Mouse (Mus musculus): ENCODE results near the gene Banf2.

DNA sequence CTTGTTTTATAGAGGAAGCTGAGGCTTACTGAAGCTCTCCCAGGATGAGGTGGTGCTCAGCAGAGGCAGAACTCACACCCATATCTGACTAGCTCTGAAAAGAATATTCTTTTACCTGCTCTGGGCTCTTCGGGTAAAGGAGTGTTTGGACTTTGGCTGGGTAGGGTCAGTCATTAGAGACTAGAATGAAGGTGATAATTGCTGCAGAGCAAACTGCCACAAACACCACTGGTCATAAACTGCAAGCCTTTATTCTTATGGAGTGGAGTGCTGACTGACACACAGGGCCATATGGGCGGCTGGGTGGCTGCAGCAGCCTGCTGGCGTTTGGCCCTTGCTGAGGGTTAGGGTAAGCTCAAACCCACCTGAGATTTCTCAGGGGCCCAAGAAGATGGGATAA, 46.0 kb downstream of the Banf2 start:
- no peak for TF ChIP-seq CTCF (IDR thresholded peaks at IDR 0.05; ENCODE audit: control insufficient read depth, insufficient read depth, low read length)
- no peak for TF ChIP-seq POLR2A (IDR thresholded peaks at IDR 0.05; ENCODE audit: borderline replicate concordance, control insufficient read depth, low read depth, low read length)

Data from bone marrow, adult 2 months (tissue).